Mouse (Mus musculus) hindlimb bud, embryonic 11.5 days (tissue): ENCODE results near the gene Pagr1b.

Experiments
- DNase-seq: peaks from one replicate; pipeline ENCODE4 v3.0.0-alpha.2; 2012; ENCODE audit warnings: low read depth, low spot score; ENCODE audit errors: extremely low spot score

Gene Pagr1b

GRCm38 (mm10) chr7:127020031-127020430, 3.7 kb upstream of the Pagr1b start:
- no peak for DNase-seq

GRCm38 (mm10) chr7:127019306-127019960, 3.1 kb upstream of the Pagr1b start:
- no peak for DNase-seq

- no peak for DNase-seq
Observed at GRCm38 (mm10) chr7:127018416-127019305, 2.4 kb upstream of the Pagr1b start.

- no peak for DNase-seq
Observed at GRCm38 (mm10) chr7:127017950-127018345, 1.7 kb upstream of the Pagr1b start.

- peak; percentile 100 for DNase-seq
Observed at GRCm38 (mm10) chr7:127016971-127017949, 976 bp upstream of the Pagr1b start, which contains the start of gene Pagr1a. Pagr1a (minus strand) TSS chr7:127017352.

- no peak for DNase-seq
Observed at GRCm38 (mm10) chr7:127016486-127016938, 228 bp upstream of the Pagr1b start.

GRCm38 (mm10) chr7:127016081-127016480, 203 bp downstream of the Pagr1b start:
- DNase-seq, result no peak

GRCm38 (mm10) chr7:127014993-127015392, 1.3 kb downstream of the Pagr1b start:
- no peak for DNase-seq

GRCm38 (mm10) chr7:127014320-127014719, 2.0 kb downstream of the Pagr1b start, which contains the start of gene Mvp:
Mvp (minus strand) TSS chr7:127014621.
- DNase-seq, result no peak

GRCm38 (mm10) chr7:127013385-127013784, 2.9 kb downstream of the Pagr1b start:
- no peak for DNase-seq

- DNase-seq, result no peak
Observed at GRCm38 (mm10) chr7:127012845-127013244, 3.4 kb downstream of the Pagr1b start.

- DNase-seq, result no peak
Observed at GRCm38 (mm10) chr7:127012374-127012773, 3.9 kb downstream of the Pagr1b start.

GRCm38 (mm10) chr7:127011717-127012116, 4.6 kb downstream of the Pagr1b start:
- no peak for DNase-seq

GRCm38 (mm10) chr7:127011051-127011450, 5.2 kb downstream of the Pagr1b start:
- DNase-seq, result no peak

- DNase-seq, result no peak
Observed at GRCm38 (mm10) chr7:127009307-127010085, 6.8 kb downstream of the Pagr1b start.

GRCm38 (mm10) chr7:127008239-127009019, 7.9 kb downstream of the Pagr1b start:
- no peak for DNase-seq

GRCm38 (mm10) chr7:127007313-127008024, 8.8 kb downstream of the Pagr1b start:
- no peak for DNase-seq

GRCm38 (mm10) chr7:127004122-127004875, 12.0 kb downstream of the Pagr1b start:
- no peak for DNase-seq
